Mouse (Mus musculus) lung, postnatal 0 days (tissue): ENCODE measurements at regions not wholly inside any gene's neighbourhood (a gene's known extent, or its start where the extent isn't known, plus 50 kb on each side); places are given as distances from the start of the nearest gene placed in this dataset.

Experiments used
- CTCF ChIP-seq: IDR thresholded peaks from 2 replicates; pipeline ENCODE4 v1.5.1; 2016; ENCODE audit warnings: antibody characterized with exemption, mild to moderate bottlenecking
- EP300 ChIP-seq: IDR thresholded peaks from 2 replicates; pipeline ENCODE4 v1.6.1; 2016; ENCODE audit warnings: antibody characterized with exemption, mild to moderate bottlenecking, control low read depth

DNA sequence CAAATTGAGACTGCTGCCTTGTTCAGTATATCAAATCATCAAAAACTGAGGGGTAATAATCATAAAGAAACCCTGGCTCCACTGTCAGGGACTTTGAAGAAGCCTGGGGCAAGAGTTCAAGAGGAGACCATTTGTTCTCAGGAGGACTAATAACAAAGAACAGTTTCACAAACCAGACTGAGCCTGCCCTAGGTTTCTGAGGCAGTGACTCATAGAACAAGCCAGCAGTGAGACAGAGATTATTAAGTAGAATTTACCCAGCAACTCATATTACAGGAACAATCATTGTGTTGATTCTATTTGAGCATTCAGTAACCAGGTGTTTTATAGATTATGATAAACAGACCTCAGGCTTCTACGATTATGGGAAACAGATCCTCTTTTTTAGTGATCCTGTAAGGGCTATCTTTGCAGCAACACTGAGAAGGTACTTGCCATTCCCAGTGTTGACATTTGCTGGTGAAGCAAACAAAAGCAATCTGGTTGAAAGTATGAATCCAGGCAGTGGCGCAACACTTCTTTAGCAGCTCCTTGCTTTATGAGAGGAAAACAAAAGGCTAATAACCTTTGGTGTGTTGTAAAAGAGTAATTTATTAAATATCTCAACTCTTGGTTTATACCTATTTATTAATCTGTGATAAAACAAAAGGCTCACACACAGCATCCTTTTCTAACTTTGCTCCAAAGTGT, 150.0 kb upstream of the Fam84a start:
- TF ChIP-seq CTCF (no peak), EP300 (peak; percentile 24; the same call in 1 of the 2 replicates)
